Mouse (Mus musculus): ENCODE measurements around the gene Cacfd1.

Gene Cacfd1

GRCm38 (mm10) chr2:27027618-27028436, 18.1 kb downstream of the Cacfd1 start, which contains the start of gene Slc2a6:
TSS of gene Slc2a6 (minus strand) at chr2:27027998.
- peak; percentile 93 to 96 for DNase-seq

GRCm38 (mm10) chr2:27028437-27029015, 18.8 kb downstream of the Cacfd1 start:
- DNase-seq: no peak

GRCm38 (mm10) chr2:27032361-27032760, 22.6 kb downstream of the Cacfd1 start:
- no peak for DNase-seq

GRCm38 (mm10) chr2:27036003-27036402, 26.3 kb downstream of the Cacfd1 start:
- DNase-seq: no peak

- no peak for DNase-seq
These were observed 27.3 kb downstream of the Cacfd1 start for GRCm38 (mm10) chr2:27037008-27037407.

GRCm38 (mm10) chr2:27038596-27038995, 28.9 kb downstream of the Cacfd1 start:
- peak; percentile 65 to 86 for DNase-seq

GRCm38 (mm10) chr2:27039286-27039685, 29.6 kb downstream of the Cacfd1 start:
- DNase-seq: peak; percentile 34 to 53

- no peak for DNase-seq
These were observed 32.6 kb downstream of the Cacfd1 start for GRCm38 (mm10) chr2:27042131-27042844.

GRCm38 (mm10) chr2:27043461-27043860, 33.7 kb downstream of the Cacfd1 start:
- peak; percentile 85 to 93 for DNase-seq

GRCm38 (mm10) chr2:27044166-27044565, 34.4 kb downstream of the Cacfd1 start:
- no peak for DNase-seq

- DNase-seq: no peak
These were observed 34.9 kb downstream of the Cacfd1 start for GRCm38 (mm10) chr2:27044641-27045040.

GRCm38 (mm10) chr2:27045979-27046770, 36.4 kb downstream of the Cacfd1 start:
- DNase-seq: no peak

GRCm38 (mm10) chr2:27049408-27049807, 39.7 kb downstream of the Cacfd1 start:
- DNase-seq: no peak

GRCm38 (mm10) chr2:27058251-27058650, 48.5 kb downstream of the Cacfd1 start:
- no peak for DNase-seq

GRCm38 (mm10) chr2:27058751-27059150, 49.0 kb downstream of the Cacfd1 start:
- peak in 1 of 2 experiments; percentile 51 for DNase-seq

- DNase-seq: no peak
These were observed 49.5 kb downstream of the Cacfd1 start for GRCm38 (mm10) chr2:27059187-27059586.

- no peak for DNase-seq
These were observed 57.4 kb downstream of the Cacfd1 start for GRCm38 (mm10) chr2:27067124-27067523.

- DNase-seq: no peak
These were observed 58.3 kb downstream of the Cacfd1 start for GRCm38 (mm10) chr2:27067996-27068395.

- no peak for DNase-seq
These were observed 59.9 kb downstream of the Cacfd1 start for GRCm38 (mm10) chr2:27069646-27070045.

GRCm38 (mm10) chr2:27070247-27070813, 60.6 kb downstream of the Cacfd1 start:
- DNase-seq: no peak
